Mouse (Mus musculus) urinary bladder, postnatal 10 days (tissue): ENCODE measurements around the gene Adam8.

Source experiments
- DNase-seq: peaks from one replicate; pipeline ENCODE4 v3.0.0; 2022; ENCODE audit warnings: low spot score

Adam8 gene

DNA sequence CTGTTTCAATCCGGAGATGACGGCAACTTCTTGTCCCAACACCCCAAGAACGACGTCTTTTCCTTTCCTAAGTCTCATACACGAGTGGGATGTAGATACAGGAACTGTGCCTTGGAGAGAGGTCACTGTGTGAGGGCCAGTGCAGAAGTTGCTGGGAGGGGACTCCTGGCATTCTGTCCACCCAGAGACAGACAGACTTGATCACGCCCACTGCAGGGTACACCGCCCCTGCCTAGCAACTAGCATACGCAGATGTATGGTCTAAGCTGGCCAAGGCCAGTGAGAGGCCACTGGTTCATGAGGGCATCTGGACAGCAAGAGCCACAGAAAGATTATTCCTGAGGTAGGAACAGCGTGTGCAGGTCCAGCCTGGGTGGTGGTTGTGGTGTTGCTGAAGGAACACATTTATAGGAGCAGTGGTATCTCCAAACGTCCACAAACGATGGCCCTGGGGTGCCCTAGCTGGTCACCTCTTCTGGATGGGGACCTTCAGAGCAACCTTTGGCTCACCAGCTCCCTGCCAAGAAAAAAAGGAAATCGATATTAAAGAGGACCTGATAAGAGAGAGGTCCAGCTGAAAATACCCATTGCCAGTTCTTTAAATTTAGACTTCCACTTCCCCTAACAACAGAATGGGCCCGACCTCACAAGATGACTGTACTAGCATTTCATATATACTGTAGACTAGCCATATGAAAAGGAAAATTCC lies 13.2 kb downstream of the Adam8 start:
- no peak for DNase-seq

DNA sequence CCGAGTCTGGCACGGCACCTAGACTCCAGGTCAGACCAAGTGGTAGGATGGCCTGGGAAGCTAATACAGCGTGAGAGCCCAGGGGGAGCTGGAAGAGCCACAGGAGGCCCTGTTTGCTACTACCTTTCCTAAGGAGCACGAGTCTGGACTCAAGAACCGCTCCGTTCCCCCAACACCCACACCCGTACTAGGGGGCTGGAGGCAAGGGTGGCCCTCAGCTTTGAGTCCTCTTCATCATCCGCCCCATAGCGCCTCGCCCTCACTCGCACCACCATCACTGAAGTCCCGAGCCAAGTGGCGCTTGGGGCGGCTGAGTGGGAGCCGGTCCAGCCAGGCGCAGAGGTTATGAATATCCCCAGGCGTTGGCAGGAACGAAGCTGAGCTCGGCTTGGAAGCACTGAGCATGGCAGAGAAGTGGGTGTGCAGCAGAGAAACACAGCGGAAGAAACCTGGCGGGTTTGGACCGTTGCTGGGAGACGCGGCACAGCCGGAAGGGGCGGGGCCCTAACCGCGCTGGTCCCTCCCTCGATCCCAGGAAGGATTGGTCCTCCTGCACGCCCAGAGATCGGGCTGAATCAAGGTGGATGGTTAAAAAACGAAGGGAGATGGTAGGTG lies 14.0 kb downstream of the Adam8 start, which contains the start of gene 6430531B16Rik:
Gene 6430531B16Rik (minus strand): TSS at position 478 of the 615 bp plus-strand sequence.
- DNase-seq: peak; percentile 50

DNA sequence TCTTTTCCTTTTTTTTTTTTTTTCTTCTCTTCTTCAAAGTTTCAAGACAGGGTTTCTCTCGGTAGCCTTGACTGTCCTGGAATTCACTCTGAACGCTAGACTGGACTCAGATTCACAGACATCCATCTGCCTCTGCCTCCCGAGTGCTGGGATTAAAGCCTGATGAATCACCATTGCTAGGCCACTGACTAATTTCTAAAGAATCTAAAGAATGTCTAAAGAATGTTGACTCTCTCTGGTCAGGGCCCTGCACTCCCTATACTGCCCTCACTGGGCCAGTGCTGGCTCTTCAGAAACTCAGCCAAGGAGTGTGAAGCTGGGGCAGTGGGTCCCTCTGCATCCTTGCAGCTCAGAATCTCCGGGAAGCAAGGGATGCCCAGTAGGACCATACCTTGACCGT lies 16.9 kb downstream of the Adam8 start:
- DNase-seq: no peak

DNA sequence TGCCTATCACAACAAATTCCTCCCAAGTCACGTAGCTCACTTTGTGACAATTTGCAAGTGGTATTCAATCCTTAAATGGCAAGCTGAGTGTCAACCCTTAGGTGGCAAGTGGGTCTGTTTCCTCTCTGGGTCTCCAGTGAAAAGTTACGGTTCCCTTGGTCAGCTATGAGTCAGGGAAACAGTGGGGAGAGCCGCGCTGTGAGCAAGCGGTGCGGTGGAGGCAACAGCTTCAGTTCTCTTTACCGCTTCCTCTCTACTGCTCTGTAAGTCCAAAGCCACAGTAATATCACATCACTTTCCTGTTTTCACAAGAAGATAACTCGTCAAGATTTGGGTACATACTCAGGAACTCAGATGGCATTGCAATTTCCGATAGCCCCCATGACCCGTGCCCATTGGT lies 18.1 kb downstream of the Adam8 start:
- no peak for DNase-seq

GRCm38 (mm10) chr7:139972923-139973331 lies 19.4 kb downstream of the Adam8 start:
- no peak for DNase-seq

- no peak for DNase-seq
These were observed 20.9 kb downstream of the Adam8 start for GRCm38 (mm10) chr7:139971436-139971835.

DNA sequence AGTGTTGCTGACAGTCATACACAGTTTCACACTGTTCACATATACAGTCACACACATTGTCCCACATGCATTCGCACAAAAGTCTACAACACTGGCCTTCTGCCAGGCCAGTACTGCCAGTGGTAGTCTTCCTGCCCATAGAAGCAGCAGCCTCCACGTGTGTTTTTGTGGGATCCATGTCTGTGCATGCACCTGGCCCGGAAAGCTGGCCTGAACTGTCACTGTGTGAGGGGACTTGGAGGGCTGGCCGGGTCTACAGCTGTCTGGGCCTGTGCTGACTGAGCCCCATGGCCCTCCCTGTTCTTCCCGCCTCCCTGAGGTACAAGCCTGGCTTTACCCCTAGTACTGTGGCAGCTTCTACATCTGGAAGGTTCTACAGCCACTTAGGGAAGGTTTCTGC lies 21.4 kb downstream of the Adam8 start:
- DNase-seq: no peak

GRCm38 (mm10) chr7:139970216-139970919 lies 22.0 kb downstream of the Adam8 start:
- no peak for DNase-seq

DNA sequence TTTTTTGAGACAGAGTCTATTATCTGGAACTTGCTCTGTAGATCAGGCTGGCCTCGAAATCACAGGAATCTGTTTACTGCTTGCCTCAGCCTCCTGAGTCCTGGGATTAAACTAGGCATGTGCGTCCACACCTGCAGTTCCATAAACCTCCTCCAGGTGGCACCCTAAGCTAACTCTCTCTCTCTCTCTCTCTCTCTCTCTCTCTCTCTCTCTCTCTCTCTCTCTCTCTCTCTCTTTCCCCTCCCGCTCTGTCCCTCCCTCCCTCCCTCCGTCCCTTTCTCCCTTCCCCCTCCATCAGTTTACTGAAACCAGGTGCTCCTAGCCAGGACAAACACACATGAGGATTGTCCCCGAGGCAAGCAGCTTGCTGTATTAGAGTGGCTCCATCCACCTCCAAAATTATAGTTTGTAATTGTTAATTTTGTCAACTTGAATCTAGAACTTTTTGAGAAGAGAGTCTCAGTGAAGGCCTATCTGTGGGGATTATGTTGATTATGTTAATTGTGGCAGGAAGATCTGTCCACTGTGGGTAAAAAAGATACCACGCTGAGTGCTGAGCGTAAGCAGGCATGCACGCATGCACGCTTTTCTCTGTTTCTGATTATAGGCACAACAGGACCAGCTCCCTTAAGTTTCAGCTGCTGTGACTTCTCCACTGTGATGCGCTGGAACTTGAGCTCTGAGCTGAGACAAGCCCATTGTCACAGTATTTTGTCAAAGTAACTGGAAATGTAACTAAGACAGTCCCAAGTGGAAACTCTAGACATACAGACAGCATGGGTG lies 22.8 kb downstream of the Adam8 start:
- DNase-seq: peak; percentile 59

DNA sequence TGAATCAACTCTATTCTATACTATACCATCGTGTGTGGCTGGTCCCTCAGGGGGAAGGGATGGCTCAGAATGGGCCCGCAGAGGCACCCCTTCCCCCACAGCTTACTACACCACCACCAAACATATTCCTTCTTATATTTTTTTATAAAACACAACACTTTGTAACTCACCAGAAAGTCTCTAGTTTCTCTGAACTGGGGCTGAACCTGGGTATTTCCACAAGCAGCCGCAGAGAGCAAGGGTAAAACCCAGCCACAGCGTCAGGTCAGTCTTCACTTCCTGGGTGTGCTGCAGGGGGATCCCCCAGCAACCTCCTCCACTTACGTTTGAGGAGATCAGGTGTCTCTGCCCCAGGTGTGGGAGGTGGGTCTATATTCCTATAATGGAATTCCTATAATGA lies 23.9 kb downstream of the Adam8 start:
- DNase-seq: no peak

DNA sequence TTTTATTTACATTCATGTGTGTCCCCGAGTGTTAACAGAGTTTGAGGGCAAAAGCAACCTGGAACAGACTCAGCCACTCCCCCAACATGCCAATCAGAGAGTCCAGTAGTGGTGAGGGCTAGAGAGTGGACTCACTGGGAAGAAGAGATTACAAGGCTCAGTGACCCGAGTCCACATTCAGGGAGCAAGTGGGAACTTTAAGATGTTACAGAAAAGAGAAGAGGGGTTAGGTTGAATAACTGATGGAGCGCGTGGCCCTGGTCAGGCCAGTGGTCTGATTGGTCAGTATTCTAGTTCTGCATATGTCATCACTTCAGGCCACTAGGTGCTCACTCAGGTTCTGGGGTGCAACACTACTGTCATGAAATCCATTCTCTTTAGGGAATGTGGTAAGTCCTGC lies 25.2 kb downstream of the Adam8 start:
- DNase-seq: no peak

DNA sequence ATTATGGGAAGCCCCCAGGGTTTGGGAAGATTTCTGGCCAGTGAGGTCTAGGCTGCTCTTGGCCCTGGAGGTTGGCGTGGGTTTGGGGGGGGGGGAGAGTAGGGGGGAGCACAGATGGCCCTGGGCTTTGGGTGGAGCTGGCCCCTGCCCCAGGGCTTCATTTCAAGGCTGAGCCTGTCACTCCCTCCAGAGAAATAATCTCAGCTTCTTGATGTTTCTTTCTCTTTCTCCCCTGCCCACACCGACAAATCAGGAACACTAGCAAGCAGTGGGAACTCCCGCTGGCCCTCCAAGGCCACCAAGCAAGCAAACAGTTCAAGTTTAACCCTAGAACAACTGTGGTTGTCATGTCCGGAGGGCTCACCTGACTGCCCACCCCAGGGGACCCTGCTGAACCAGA lies 28.5 kb downstream of the Adam8 start:
- no peak for DNase-seq

DNA sequence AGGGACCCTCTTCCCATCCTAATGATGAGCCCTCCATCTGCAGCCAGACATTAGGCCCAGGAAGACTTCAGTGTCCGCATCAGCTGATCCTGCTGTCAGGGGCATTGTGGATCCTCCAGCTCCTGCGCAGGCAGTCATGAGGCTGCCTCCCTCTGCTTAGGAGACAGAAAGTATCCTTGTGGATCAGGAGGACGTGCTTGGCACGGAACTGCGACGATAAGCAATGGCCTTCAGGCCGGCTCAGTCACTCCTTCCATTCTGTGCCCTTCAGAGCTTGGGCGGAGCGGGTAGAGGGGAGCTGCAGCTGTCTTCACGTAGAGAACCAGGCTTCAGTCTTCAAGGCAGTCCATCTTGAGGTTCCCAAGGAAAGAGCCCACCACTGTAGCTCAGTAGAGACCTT lies 31.2 kb downstream of the Adam8 start:
- DNase-seq: no peak

DNA sequence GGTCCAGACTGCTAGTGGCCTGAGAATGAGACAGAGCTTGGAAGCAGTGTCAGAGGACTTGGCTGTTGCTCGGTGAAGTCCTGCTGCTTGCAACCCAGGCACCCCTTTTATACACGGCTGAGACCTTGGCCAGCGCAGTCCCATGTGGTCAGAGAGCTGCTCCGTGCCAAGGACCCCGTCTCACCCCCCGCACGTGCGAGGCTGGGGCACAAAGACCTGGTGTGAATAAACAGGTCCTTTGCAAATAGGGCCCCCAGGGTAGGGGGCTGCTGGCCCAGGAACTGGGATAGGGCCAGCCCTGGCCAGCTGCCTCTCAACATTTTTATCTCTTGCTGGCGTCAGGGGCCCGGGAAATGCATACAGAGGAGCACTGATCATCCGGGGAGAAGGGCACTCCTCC lies 34.4 kb downstream of the Adam8 start:
- DNase-seq: no peak

- no peak for DNase-seq
These were observed 34.9 kb downstream of the Adam8 start for GRCm38 (mm10) chr7:139957437-139957836.

DNA sequence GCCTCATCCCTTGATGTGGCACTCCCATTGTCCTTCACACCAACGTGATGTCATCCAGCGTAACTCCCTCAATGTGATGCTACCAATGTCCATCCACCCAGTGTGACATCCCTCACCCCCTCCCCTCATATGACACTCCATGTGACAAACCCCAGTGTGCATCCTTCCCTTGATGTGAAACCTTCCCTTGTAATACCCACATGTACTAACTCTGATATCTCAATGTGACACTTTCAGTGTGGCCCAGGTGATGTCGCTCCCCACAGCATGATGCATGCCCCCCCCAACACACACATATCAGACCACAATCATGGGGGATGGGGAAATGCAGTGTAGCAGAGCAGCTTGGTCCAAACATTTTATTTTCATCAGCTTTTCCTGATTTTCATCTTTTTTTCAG lies 35.7 kb downstream of the Adam8 start:
- no peak for DNase-seq

DNA sequence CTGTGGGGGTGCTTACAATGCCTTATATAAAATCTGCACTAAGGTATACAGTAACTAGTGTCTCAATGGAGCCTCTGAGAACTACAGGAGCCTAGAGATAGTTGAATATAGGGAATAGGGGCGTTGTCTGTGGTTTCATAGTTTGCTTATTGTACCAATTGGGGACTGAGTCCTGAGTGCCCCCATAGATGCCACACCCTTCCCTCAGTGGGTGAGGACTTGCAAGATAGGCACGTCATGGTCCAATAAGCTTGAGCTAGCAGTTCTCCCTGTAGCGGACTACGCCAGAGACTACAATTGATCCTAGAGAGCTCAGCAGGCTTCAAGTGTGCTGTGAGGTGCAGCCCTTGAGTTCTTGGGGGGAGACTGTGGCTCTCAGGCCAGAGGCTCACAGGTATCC lies 36.9 kb downstream of the Adam8 start:
- DNase-seq: no peak

- no peak for DNase-seq
These were observed 40.2 kb downstream of the Adam8 start for GRCm38 (mm10) chr7:139951991-139952633.

DNA sequence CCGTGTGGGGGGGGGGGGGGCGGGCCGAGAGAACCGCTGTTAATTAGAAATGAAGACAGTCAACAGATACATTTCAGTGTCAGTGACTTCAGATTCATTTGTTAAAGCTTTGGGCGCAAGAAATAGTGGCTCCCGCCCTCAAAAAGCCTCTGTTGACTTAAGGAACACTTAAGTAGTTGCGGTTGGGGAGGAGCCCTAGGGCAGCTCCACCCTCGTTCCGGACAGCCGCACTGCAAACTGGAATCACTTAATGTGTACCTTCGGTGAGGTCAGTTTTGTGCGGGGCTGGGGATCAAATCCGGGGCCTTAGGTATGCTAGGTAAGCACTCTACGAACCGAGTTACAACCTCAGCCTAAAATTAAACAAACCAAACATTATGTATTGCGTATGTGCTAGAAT lies 41.3 kb downstream of the Adam8 start:
- no peak for DNase-seq

DNA sequence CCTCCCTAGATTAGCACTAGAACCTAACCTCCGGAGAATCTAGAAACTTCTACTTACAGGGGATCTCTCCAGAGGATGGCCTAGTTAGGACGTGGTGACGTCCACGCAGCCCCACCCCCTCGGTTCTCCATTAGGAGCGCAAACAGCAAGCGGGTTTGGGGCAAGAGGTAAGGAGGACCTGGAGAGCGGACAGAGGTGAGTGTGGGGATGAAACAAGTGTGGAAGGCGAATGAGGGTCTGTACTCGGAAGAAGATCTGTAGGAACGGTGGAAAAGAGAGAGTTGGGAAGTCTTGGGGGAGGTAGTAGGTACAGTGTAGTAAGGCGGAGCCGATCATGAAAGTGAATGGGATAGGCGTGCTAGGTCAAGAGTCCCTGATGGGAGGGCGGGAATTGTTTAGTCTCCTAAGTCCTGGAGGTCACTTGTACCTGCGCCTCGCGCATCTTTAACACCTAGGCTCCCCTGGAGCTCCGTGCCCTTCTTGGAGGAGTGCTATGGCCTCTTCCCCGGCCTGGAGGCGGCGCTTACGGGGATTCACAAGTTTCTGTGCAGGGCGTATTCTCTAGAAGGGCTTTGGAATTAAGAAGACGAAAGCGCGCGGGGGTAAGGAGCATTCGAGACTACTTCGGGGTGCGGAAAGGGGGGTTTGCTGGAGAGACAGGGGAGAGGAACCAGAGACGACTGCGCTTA lies 41.9 kb downstream of the Adam8 start:
- DNase-seq: no peak

- DNase-seq: no peak
These were observed 42.5 kb downstream of the Adam8 start for GRCm38 (mm10) chr7:139949893-139950282.
